Mouse (Mus musculus): Measurements from ENCODE around the gene Rasl10a.

Rasl10a gene

GRCm38 (mm10) chr11:5057856-5058641 is at the start of gene Rasl10a:
Gene Rasl10a, plus strand, starts transcription at chr11:5058128.
- peak; percentile 63 to 81 for DNase-seq (ENCODE audit: low spot score in 2 of 2)

- DNase-seq (ENCODE audit: low spot score in 2 of 2), result no peak
Measured at GRCm38 (mm10) chr11:5008867-5009266, 49.1 kb upstream of the Rasl10a start.

GRCm38 (mm10) chr11:5009354-5010074 is 48.4 kb upstream of the Rasl10a start:
- peak in 1 of 2 experiments; percentile 33 for DNase-seq (ENCODE audit: low spot score in 2 of 2)

GRCm38 (mm10) chr11:5010205-5010604 is 47.7 kb upstream of the Rasl10a start:
- DNase-seq (ENCODE audit: low spot score in 2 of 2), result no peak

GRCm38 (mm10) chr11:5011480-5011879 is 46.4 kb upstream of the Rasl10a start:
- no peak for DNase-seq (ENCODE audit: low spot score in 2 of 2)

- no peak for DNase-seq (ENCODE audit: low spot score in 2 of 2)
Measured at GRCm38 (mm10) chr11:5012213-5012715, 45.7 kb upstream of the Rasl10a start.

- peak; percentile 49 to 74 for DNase-seq (ENCODE audit: low spot score in 2 of 2)
Measured at GRCm38 (mm10) chr11:5015720-5016119, 42.2 kb upstream of the Rasl10a start.

GRCm38 (mm10) chr11:5016286-5016685 is 41.6 kb upstream of the Rasl10a start:
- no peak for DNase-seq (ENCODE audit: low spot score in 2 of 2)

- no peak for DNase-seq (ENCODE audit: low spot score in 2 of 2)
Measured at GRCm38 (mm10) chr11:5017506-5017905, 40.4 kb upstream of the Rasl10a start.

- DNase-seq (ENCODE audit: low spot score in 2 of 2), result no peak
Measured at GRCm38 (mm10) chr11:5025108-5025507, 32.8 kb upstream of the Rasl10a start.

- no peak for DNase-seq (ENCODE audit: low spot score in 2 of 2)
Measured at GRCm38 (mm10) chr11:5028228-5028627, 29.7 kb upstream of the Rasl10a start.

- no peak for DNase-seq (ENCODE audit: low spot score in 2 of 2)
Measured at GRCm38 (mm10) chr11:5032706-5033105, 25.2 kb upstream of the Rasl10a start.

- no peak for DNase-seq (ENCODE audit: low spot score in 2 of 2)
Measured at GRCm38 (mm10) chr11:5033136-5033535, 24.8 kb upstream of the Rasl10a start.

GRCm38 (mm10) chr11:5035421-5035820 is 22.5 kb upstream of the Rasl10a start:
- DNase-seq (ENCODE audit: low spot score in 2 of 2), result no peak

- DNase-seq (ENCODE audit: low spot score in 2 of 2), result no peak
Measured at GRCm38 (mm10) chr11:5037146-5037854, 20.6 kb upstream of the Rasl10a start.

GRCm38 (mm10) chr11:5040585-5040984 is 17.3 kb upstream of the Rasl10a start:
- no peak for DNase-seq (ENCODE audit: low spot score in 2 of 2)

GRCm38 (mm10) chr11:5041144-5041780 is 16.7 kb upstream of the Rasl10a start:
- DNase-seq (ENCODE audit: low spot score in 2 of 2), result no peak

- no peak for DNase-seq (ENCODE audit: low spot score in 2 of 2)
Measured at GRCm38 (mm10) chr11:5042645-5043381, 15.1 kb upstream of the Rasl10a start.

GRCm38 (mm10) chr11:5046321-5046926 is 11.5 kb upstream of the Rasl10a start:
- DNase-seq (ENCODE audit: low spot score in 2 of 2), result no peak

GRCm38 (mm10) chr11:5051629-5052028 is 6.3 kb upstream of the Rasl10a start:
- no peak for DNase-seq (ENCODE audit: low spot score in 2 of 2)
